In the genomic region with DNA sequence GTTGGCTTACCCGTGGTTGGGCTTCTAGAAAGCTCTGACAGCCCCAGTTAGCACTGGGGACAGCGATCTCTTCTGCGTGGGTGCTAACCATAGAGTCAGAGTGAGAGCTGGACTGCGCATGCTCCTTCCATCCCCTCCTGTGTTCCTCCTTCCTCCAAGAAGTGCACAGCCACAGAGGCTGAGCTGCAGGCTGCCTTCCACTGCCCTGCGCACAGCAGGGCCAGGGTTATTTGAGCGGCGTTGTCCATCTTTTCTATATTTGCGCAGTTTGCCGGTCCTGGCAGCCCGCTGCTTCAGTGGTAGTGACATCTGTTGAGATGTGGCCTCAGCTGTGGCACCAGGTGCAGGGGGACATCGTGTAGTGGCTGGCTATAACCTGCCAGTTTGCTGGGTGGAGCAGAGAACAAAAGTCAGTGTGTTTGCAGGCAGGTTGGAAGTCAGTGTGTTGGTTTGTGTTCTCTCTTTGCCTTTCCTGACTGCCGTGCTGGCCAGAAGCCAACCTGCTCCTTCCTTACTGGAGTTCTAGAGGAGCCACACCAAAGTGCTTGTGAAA, we compare ENCODE assay signal across 9 mouse cellular contexts. TPM values are rescaled to one million over a fixed set of nuclear protein-coding genes. Genes with fewer than 3 reads are reported as not detected.
A peak's percentile ranks its signal among the peaks of the same experiment; 100 is the strongest.
DNase-seq lines count a peak whose midpoint lies in the region; ATAC-seq and TF ChIP-seq lines count a peak whose summit lies in the region.
"Had no signal": no experiment of that assay in that cellular context is flagged by ENCODE, and none has a peak within 500 bp of the region (broad histone marks: within the 10 kb centered on the region; RNA-seq: fewer than 3 reads in every experiment).

No protein-coding gene starts in this region.

- no peak for ATAC-seq in limb, embryonic 12.5 days (ENCODE audit: insufficient number of reproducible peaks, insufficient read depth, low FRiP score, low TSS enrichment, low read depth)
- no peak for ATAC-seq in liver, embryonic 12.5 days

- peak overlapping the region; percentile 31; the same call in 1 of the 2 replicates for H3K27ac ChIP-seq in gastrocnemius, adult 2 months
- H3K27ac ChIP-seq in limb, embryonic 12.5 days = peak overlapping the region; percentile 18; the same call in 1 of the 2 replicates
- H3K27ac ChIP-seq in liver, embryonic 12.5 days = no peak overlapping the region
- H3K27ac ChIP-seq: limb, embryonic 13.5 days had no signal

- H3K36me3 ChIP-seq in limb, embryonic 12.5 days = peaks cover 17% of the 10 kb centered on the region
- H3K36me3 ChIP-seq in liver, embryonic 12.5 days = peaks cover 38% of the 10 kb centered on the region

- no peak for TF ChIP-seq CTCF in gastrocnemius, adult 2 months (IDR thresholded peaks at IDR 0.05)

- no peaks in the 10 kb centered on the region for H3K9me3 ChIP-seq in limb, embryonic 12.5 days
- no peaks in the 10 kb centered on the region for H3K9me3 ChIP-seq in liver, embryonic 12.5 days (replicated peaks)
- H3K9me3 ChIP-seq: limb, embryonic 13.5 days had no signal

- no peaks in the 10 kb centered on the region for H3K27me3 ChIP-seq in limb, embryonic 12.5 days
- no peaks in the 10 kb centered on the region for H3K27me3 ChIP-seq in liver, embryonic 12.5 days (replicated peaks)
- H3K27me3 ChIP-seq: limb, embryonic 13.5 days had no signal

- H3K4me3 ChIP-seq in gastrocnemius, adult 2 months = no peak overlapping the region
- no peak overlapping the region for H3K4me3 ChIP-seq in limb, embryonic 12.5 days (replicated peaks)
- H3K4me3 ChIP-seq in liver, embryonic 12.5 days = no peak overlapping the region
- H3K4me3 ChIP-seq: limb, embryonic 13.5 days had no signal

- no peak overlapping the region for H3K9ac ChIP-seq in limb, embryonic 12.5 days (replicated peaks)
- H3K9ac ChIP-seq in liver, embryonic 12.5 days = no peak overlapping the region
- H3K9ac ChIP-seq: limb, embryonic 13.5 days had no signal

- peak; percentile 58 to 62 for DNase-seq in heart, adult 18-20 months
- no peak for DNase-seq in heart, postnatal 25 days (ENCODE audit: low spot score)
- DNase-seq in adrenal gland, postnatal 25 days = peak; percentile 62
- peak; percentile 66 for DNase-seq in gastrocnemius, adult 2 months
- no peak for DNase-seq in right cerebral cortex, adult 18-20 months
- DNase-seq in yolk sac, embryonic 10.5 days (ENCODE audit: low spot score) = no peak

- 83% methylated on average over 12 of the region's 12 CpGs for WGBS in limb, embryonic 12.5 days
- 83% methylated on average over 12 of the region's 12 CpGs for WGBS in liver, embryonic 12.5 days (ENCODE audit: insufficient replicate concordance)

- intact Hi-C loops in heart, postnatal 25 days (cut with DNase I) = no loop called here
- intact Hi-C loops in gastrocnemius, adult 2 months (cut with DNase I) = no loop called here

- H3K4me1 ChIP-seq in limb, embryonic 12.5 days (replicated peaks) = peaks cover 38% of the 10 kb centered on the region
- H3K4me1 ChIP-seq in liver, embryonic 12.5 days = no peaks in the 10 kb centered on the region

- no peak overlapping the region for H3K4me2 ChIP-seq in limb, embryonic 12.5 days
- no peak overlapping the region for H3K4me2 ChIP-seq in liver, embryonic 12.5 days
- H3K4me2 ChIP-seq: limb, embryonic 13.5 days had no signal

RNA-seq across cellular contexts. Expression of gene Mrps27, which starts 53.6 kb away (rescaled TPM):
- 10 to 100 TPM; 49.5 to 50.0 TPM for total RNA-seq in heart, adult 18-20 months (2021)
- 10 to 100 TPM; 49.1 to 49.8 TPM for total RNA-seq in heart, postnatal 25 days (2021)
- total RNA-seq in adrenal gland, postnatal 25 days (2021) = 44.0 and 49.5 TPM in 2 replicates
- total RNA-seq in gastrocnemius, adult 2 months (2021) = 10 to 100 TPM; 24.0 to 32.9 TPM
- polyA plus RNA-seq in limb, embryonic 12.5 days (2016; fragmentation: Nextera tagmentation; extraction: Ambion mirVana) = 66.2 and 69.6 TPM in 2 replicates
- polyA plus RNA-seq in liver, embryonic 12.5 days (2016; fragmentation: Nextera tagmentation; extraction: Ambion mirVana) = 43.7 and 44.3 TPM in 2 replicates

RNA-seq across cellular contexts. Expression of gene Ptcd2, which starts 53.7 kb away (rescaled TPM):
- 10 to 100 TPM; 55.4 to 60.7 TPM for total RNA-seq in heart, adult 18-20 months (2021)
- 10 to 100 TPM; 49.9 to 51.6 TPM for total RNA-seq in heart, postnatal 25 days (2021)
- total RNA-seq in adrenal gland, postnatal 25 days (2021) = 40.8 and 41.1 TPM in 2 replicates
- 10 to 100 TPM; 20.1 to 35.5 TPM for total RNA-seq in gastrocnemius, adult 2 months (2021)
- 47.4 and 49.2 TPM in 2 replicates for polyA plus RNA-seq in limb, embryonic 12.5 days (2016; fragmentation: Nextera tagmentation; extraction: Ambion mirVana)
- 44.6 and 46.8 TPM in 2 replicates for polyA plus RNA-seq in liver, embryonic 12.5 days (2016; fragmentation: Nextera tagmentation; extraction: Ambion mirVana)

Comparison
In these comparisons a context has a peak if more than half of its experiments do, and no peak if none do; other contexts are left out.
1. DNase-seq: peak in heart, adult 18-20 months (2 of 2), adrenal gland, postnatal 25 days (single experiment) and gastrocnemius, adult 2 months (single experiment); none in heart, postnatal 25 days (single experiment), right cerebral cortex, adult 18-20 months (single experiment) and yolk sac, embryonic 10.5 days (single experiment).